Mouse (Mus musculus): Measurements from ENCODE around the gene Fam222b. TPM values are rescaled to one million over a fixed set of nuclear protein-coding genes. Genes with fewer than 3 reads are reported as not detected.

The Fam222b gene
- polyA plus RNA-seq, 1 experiment from 2014 or later = 22.4 TPM

- no peaks in the 10 kb centered on the region; the same call in 1 of the 2 replicates for H3K4me1 ChIP-seq (ENCODE audit: control insufficient read depth, insufficient read depth, low read length)
- H3K9me3 ChIP-seq (replicated peaks; ENCODE audit: control insufficient read depth, low read length) = no peaks in the 10 kb centered on the region
- H3K9ac ChIP-seq (ENCODE audit: low read depth, low read length) = no peak overlapping the region
- 73% methylated on average over 16 of the region's 16 CpGs for WGBS (ENCODE audit: insufficient replicate concordance)
- H3K27ac ChIP-seq (ENCODE audit: low read depth, low read length) = no peak overlapping the region
- ATAC-seq (replicated peaks; ENCODE audit: insufficient number of reproducible peaks, low FRiP score, low TSS enrichment) = no peak
- no peaks in the 10 kb centered on the region for H3K27me3 ChIP-seq (ENCODE audit: control insufficient read depth, insufficient read depth, low read length)
- no peak overlapping the region for H3K4me2 ChIP-seq
- H3K36me3 ChIP-seq (ENCODE audit: control insufficient read depth, insufficient read depth, low read length) = no peaks in the 10 kb centered on the region
- no peak overlapping the region for H3K4me3 ChIP-seq (ENCODE audit: low read depth, low read length)
Measured at GRCm38 (mm10) chr11:78172034-78172747, 77.7 kb downstream of the Fam222b start.

GRCm38 (mm10) chr11:78172748-78173383 lies 78.4 kb downstream of the Fam222b start:
- no peak overlapping the region for H3K4me3 ChIP-seq (ENCODE audit: low read depth, low read length)
- no peaks in the 10 kb centered on the region for H3K36me3 ChIP-seq (ENCODE audit: control insufficient read depth, insufficient read depth, low read length)
- H3K27ac ChIP-seq (ENCODE audit: low read depth, low read length) = no peak overlapping the region
- no peaks in the 10 kb centered on the region for H3K9me3 ChIP-seq (replicated peaks; ENCODE audit: control insufficient read depth, low read length)
- H3K4me2 ChIP-seq = no peak overlapping the region
- H3K9ac ChIP-seq (ENCODE audit: low read depth, low read length) = no peak overlapping the region
- no peak for ATAC-seq (replicated peaks; ENCODE audit: insufficient number of reproducible peaks, low FRiP score, low TSS enrichment)
- WGBS (ENCODE audit: insufficient replicate concordance) = 82% methylated on average over 19 of the region's 19 CpGs
- peaks cover 4% of the 10 kb centered on the region for H3K4me1 ChIP-seq (ENCODE audit: control insufficient read depth, insufficient read depth, low read length)
- no peaks in the 10 kb centered on the region for H3K27me3 ChIP-seq (ENCODE audit: control insufficient read depth, insufficient read depth, low read length)

DNA sequence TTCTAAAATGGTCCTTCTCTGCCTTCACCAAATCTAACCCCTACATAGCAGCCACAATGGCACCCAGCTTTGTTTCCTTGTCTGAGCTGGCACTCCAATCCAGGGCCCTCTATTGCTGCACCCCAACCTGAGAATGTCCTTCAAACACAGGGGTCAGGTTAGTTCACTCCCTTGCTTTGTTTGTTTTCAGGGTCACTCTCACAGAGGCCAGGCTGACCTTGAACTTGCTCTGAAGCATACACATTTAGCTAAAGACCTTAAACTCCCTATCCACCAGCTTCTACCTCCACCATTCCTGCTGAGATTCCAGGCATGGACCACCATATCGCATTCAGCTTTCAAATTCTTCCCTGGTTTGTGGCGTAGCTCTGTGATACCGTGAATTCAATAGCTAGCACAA lies 80.0 kb downstream of the Fam222b start:
- H3K36me3 ChIP-seq (ENCODE audit: control insufficient read depth, insufficient read depth, low read length) = peaks cover 1% of the 10 kb centered on the region; the same call in 1 of the 2 replicates
- peaks cover 11% of the 10 kb centered on the region for H3K4me1 ChIP-seq (ENCODE audit: control insufficient read depth, insufficient read depth, low read length)
- no peak overlapping the region; the same call in 1 of the 2 replicates for H3K9ac ChIP-seq (ENCODE audit: low read depth, low read length)
- ATAC-seq (replicated peaks; ENCODE audit: insufficient number of reproducible peaks, low FRiP score, low TSS enrichment) = no peak
- H3K9me3 ChIP-seq (replicated peaks; ENCODE audit: control insufficient read depth, low read length) = no peaks in the 10 kb centered on the region
- no peak overlapping the region for H3K4me2 ChIP-seq
- 93% methylated on average over 3 of the region's 3 CpGs for WGBS (ENCODE audit: insufficient replicate concordance)
- H3K4me3 ChIP-seq (ENCODE audit: low read depth, low read length) = no peak overlapping the region
- H3K27ac ChIP-seq (ENCODE audit: low read depth, low read length) = no peak overlapping the region
- no peaks in the 10 kb centered on the region for H3K27me3 ChIP-seq (ENCODE audit: control insufficient read depth, insufficient read depth, low read length)

- 2% methylated on average over 9 of the region's 10 CpGs for WGBS (ENCODE audit: insufficient replicate concordance)
- peak overlapping the region; percentile 80 for H3K9ac ChIP-seq (ENCODE audit: low read depth, low read length)
Measured at GRCm38 (mm10) chr11:78175771-78176401, 81.4 kb downstream of the Fam222b start.

DNA sequence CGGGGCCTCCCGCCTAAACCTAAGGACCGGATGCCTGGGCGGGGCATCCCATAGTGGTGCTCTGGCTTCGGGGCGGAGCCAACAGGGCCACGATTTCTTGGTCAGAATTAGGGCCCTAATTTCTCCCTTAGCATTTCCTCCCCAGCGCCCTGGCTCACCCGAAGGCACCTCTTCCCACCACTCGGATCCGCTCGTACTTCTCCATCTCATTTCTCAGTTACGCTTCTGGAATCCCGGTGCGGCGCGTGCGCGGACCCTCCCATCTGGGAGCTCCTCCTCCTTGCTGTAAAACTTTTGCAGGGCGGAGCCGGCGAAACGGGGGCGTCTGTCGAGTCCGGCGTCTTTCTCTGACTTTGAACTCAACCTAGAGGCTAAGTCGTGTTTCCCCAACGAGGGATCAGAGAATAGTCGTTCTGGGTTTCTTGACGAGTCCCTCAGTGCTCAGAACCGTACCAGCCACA lies 82.0 kb downstream of the Fam222b start, which contains the start of the genes Nek8 and Tlcd1:
TSS of gene Nek8 (minus strand) at position 274 of the 461 bp plus-strand sequence.
TSS of gene Tlcd1 (plus strand) at position 310 of the 461 bp plus-strand sequence.
- under 1% methylated on average over 32 of the region's 32 CpGs for WGBS (ENCODE audit: insufficient replicate concordance)

More at GRCm38 (mm10) chr11:78175771-78176401, 81.4 kb downstream of the Fam222b start:
- H3K4me2 ChIP-seq = peak overlapping the region; percentile 91
- no peak for ATAC-seq (replicated peaks; ENCODE audit: insufficient number of reproducible peaks, low FRiP score, low TSS enrichment)
- peaks cover 15% of the 10 kb centered on the region for H3K36me3 ChIP-seq (ENCODE audit: control insufficient read depth, insufficient read depth, low read length)
- H3K4me1 ChIP-seq (ENCODE audit: control insufficient read depth, insufficient read depth, low read length) = peaks cover 23% of the 10 kb centered on the region
- peak overlapping the region; percentile 97; the same call in 1 of the 2 replicates for H3K27ac ChIP-seq (ENCODE audit: low read depth, low read length)
- no peaks in the 10 kb centered on the region for H3K9me3 ChIP-seq (replicated peaks; ENCODE audit: control insufficient read depth, low read length)
- H3K27me3 ChIP-seq (ENCODE audit: control insufficient read depth, insufficient read depth, low read length) = no peaks in the 10 kb centered on the region
- peak overlapping the region; percentile 69 for H3K4me3 ChIP-seq (ENCODE audit: low read depth, low read length)

DNA sequence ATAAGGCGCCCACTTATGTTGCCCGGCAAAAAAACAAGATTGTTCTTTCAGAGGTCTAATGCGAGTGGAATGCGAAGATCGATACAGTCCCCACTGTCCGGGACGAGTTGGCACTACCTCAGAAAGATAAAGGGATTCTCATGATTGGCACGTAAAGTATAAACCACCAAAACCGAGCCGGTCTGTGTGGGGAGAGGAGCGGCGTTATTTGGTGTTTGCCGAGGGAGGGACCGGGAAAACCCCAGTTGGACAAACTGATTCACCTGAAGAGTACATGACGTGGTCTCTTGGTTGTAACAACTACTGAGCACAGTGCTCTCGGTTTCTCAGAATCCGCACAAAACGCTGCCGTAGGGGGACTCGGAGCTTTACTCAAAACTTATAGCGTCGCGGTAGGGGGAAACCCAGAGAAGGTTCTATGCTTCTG lies 82.5 kb downstream of the Fam222b start:
- H3K4me1 ChIP-seq (ENCODE audit: control insufficient read depth, insufficient read depth, low read length) = peaks cover 27% of the 10 kb centered on the region
- no peaks in the 10 kb centered on the region for H3K9me3 ChIP-seq (replicated peaks; ENCODE audit: control insufficient read depth, low read length)
- peak overlapping the region; percentile 80 for H3K9ac ChIP-seq (ENCODE audit: low read depth, low read length)
- under 1% methylated on average over 23 of the region's 23 CpGs for WGBS (ENCODE audit: insufficient replicate concordance)
- peaks cover 21% of the 10 kb centered on the region for H3K36me3 ChIP-seq (ENCODE audit: control insufficient read depth, insufficient read depth, low read length)
- peak overlapping the region; percentile 69 for H3K4me3 ChIP-seq (ENCODE audit: low read depth, low read length)
- no peaks in the 10 kb centered on the region for H3K27me3 ChIP-seq (ENCODE audit: control insufficient read depth, insufficient read depth, low read length)
- ATAC-seq (replicated peaks; ENCODE audit: insufficient number of reproducible peaks, low FRiP score, low TSS enrichment) = no peak
- H3K27ac ChIP-seq (ENCODE audit: low read depth, low read length) = peak overlapping the region; percentile 97
- H3K4me2 ChIP-seq = peak overlapping the region; percentile 91

More for the DNA sequence above, 82.0 kb downstream of the Fam222b start, which contains the start of the genes Nek8 and Tlcd1:
- peak within 1 kb of the TSS; percentile 69 for H3K4me3 ChIP-seq (ENCODE audit: low read depth, low read length)
- H3K27ac ChIP-seq (ENCODE audit: low read depth, low read length) = peak within 1 kb of the TSS; percentile 97
- H3K4me2 ChIP-seq = peak within 1 kb of the TSS; percentile 91
- ATAC-seq (replicated peaks; ENCODE audit: insufficient number of reproducible peaks, low FRiP score, low TSS enrichment) = peak; percentile 72
- H3K36me3 ChIP-seq (ENCODE audit: control insufficient read depth, insufficient read depth, low read length) = peaks cover 19% of the 10 kb centered on the region
- peak within 1 kb of the TSS; percentile 80 for H3K9ac ChIP-seq (ENCODE audit: low read depth, low read length)
- no peaks in the 10 kb centered on the region for H3K27me3 ChIP-seq (ENCODE audit: control insufficient read depth, insufficient read depth, low read length)
- H3K4me1 ChIP-seq (ENCODE audit: control insufficient read depth, insufficient read depth, low read length) = peaks cover 25% of the 10 kb centered on the region
- no peaks in the 10 kb centered on the region for H3K9me3 ChIP-seq (replicated peaks; ENCODE audit: control insufficient read depth, low read length)

GRCm38 (mm10) chr11:78177437-78177836 lies 83.0 kb downstream of the Fam222b start:
- peaks cover 22% of the 10 kb centered on the region for H3K36me3 ChIP-seq (ENCODE audit: control insufficient read depth, insufficient read depth, low read length)
- WGBS (ENCODE audit: insufficient replicate concordance) = 2% methylated on average over 10 of the region's 10 CpGs
- no peak for ATAC-seq (replicated peaks; ENCODE audit: insufficient number of reproducible peaks, low FRiP score, low TSS enrichment)
- peak overlapping the region; percentile 97 for H3K27ac ChIP-seq (ENCODE audit: low read depth, low read length)
- H3K4me1 ChIP-seq (ENCODE audit: control insufficient read depth, insufficient read depth, low read length) = peaks cover 33% of the 10 kb centered on the region
- H3K4me2 ChIP-seq = peak overlapping the region; percentile 91
- H3K9ac ChIP-seq (ENCODE audit: low read depth, low read length) = peak overlapping the region; percentile 80
- no peaks in the 10 kb centered on the region for H3K27me3 ChIP-seq (ENCODE audit: control insufficient read depth, insufficient read depth, low read length)
- no peaks in the 10 kb centered on the region for H3K9me3 ChIP-seq (replicated peaks; ENCODE audit: control insufficient read depth, low read length)
- H3K4me3 ChIP-seq (ENCODE audit: low read depth, low read length) = peak overlapping the region; percentile 69

Measured in heart, embryonic 11.5 days (tissue).